Mouse (Mus musculus): ENCODE data around the gene Lrrc8d.

- no peak for TF ChIP-seq POLR2A (IDR thresholded peaks at IDR 0.05; ENCODE audit: insufficient read depth, low read length)
- TF ChIP-seq CTCF (IDR thresholded peaks at IDR 0.05; ENCODE audit: low read depth, low read length) = no peak
These were observed 4.8 kb downstream of the Lrrc8d start for GRCm38 (mm10) chr5:105704573-105704972.

All from ES-Bruce4 (cell line).